Mouse (Mus musculus) limb, embryonic 14.5 days (tissue): Measurements from ENCODE around the gene Pex11a. TPM values are rescaled to one million over a fixed set of nuclear protein-coding genes. Genes with fewer than 3 reads are reported as not detected.

Experiments
- ATAC-seq: fragments of 200-750 bp; cut with Nextera tagmentation; 2 replicates; pipeline ENCODE4 v1.8.0; 2017; ENCODE audit warnings: low read depth, moderate number of reproducible peaks, moderate TSS enrichment; ENCODE audit not compliant: low FRiP score
- DNase-seq: peaks from one replicate; pipeline ENCODE4 v3.0.0-alpha.2; 2015; ENCODE audit warnings: low spot score
- H3K27ac ChIP-seq: fragments of 300-500 bp; sonication (generic); replicated peaks from 2 replicates; pipeline ENCODE4 v1.5.1; 2014; ENCODE audit warnings: low read depth, mild to moderate bottlenecking, low read length, moderate library complexity, mixed read lengths
- H3K27me3 ChIP-seq: fragments of 300-500 bp; sonication (generic); 2 replicates; pipeline ENCODE4 v1.6.1; 2014; ENCODE audit warnings: low read length, mixed read lengths; ENCODE audit not compliant: control insufficient read depth, insufficient read depth
- H3K36me3 ChIP-seq: fragments of 300-500 bp; sonication (generic); 2 replicates; pipeline ENCODE4 v1.6.1; 2014; ENCODE audit warnings: mild to moderate bottlenecking, low read length, moderate library complexity, mixed read lengths; ENCODE audit not compliant: control insufficient read depth, insufficient read depth
- H3K4me1 ChIP-seq: fragments of 300-500 bp; sonication (generic); 2 replicates; pipeline ENCODE4 v1.6.1; 2014; ENCODE audit warnings: antibody characterized with exemption, low read length, mixed read lengths; ENCODE audit not compliant: control insufficient read depth, insufficient read depth
- H3K4me2 ChIP-seq: fragments of 300-500 bp; sonication (generic); replicated peaks from 2 replicates; pipeline ENCODE4 v1.6.1; 2014; ENCODE audit warnings: low read depth, mild to moderate bottlenecking, low read length, moderate library complexity; ENCODE audit not compliant: severe bottlenecking
- H3K4me3 ChIP-seq: fragments of 300-500 bp; sonication (generic); replicated peaks from 2 replicates; pipeline ENCODE4 v1.5.1; 2014; ENCODE audit warnings: low read length
- H3K9ac ChIP-seq: fragments of 300-500 bp; sonication (generic); 2 replicates; pipeline ENCODE4 v1.6.1; 2014; ENCODE audit warnings: mild to moderate bottlenecking, low read depth, low read length, moderate library complexity; ENCODE audit not compliant: severe bottlenecking
- H3K9me3 ChIP-seq: fragments of 300-500 bp; sonication (generic); 2 replicates; pipeline ENCODE4 v1.6.1; 2016; ENCODE audit warnings: low read length; ENCODE audit not compliant: control insufficient read depth
- POLR2A ChIP-seq: fragments of 200-500 bp; IDR thresholded peaks from 2 replicates; pipeline ENCODE4 v1.8.0; 2012; ENCODE audit warnings: inconsistent platforms, mild to moderate bottlenecking, moderate library complexity, borderline replicate concordance; ENCODE audit not compliant: insufficient read depth, insufficient read length; ENCODE audit errors: extremely low read depth
- WGBS: fragments of 180-500 bp; shearing (Covaris S2); extraction: QIAGEN DNeasy Blood & Tissue Kit; methylation state at CpG from one replicate; pipeline ENCODE4 v1.1.7; 2014; 5-methylcytosine and 5-hydroxymethylcytosine counted together
- polyA plus RNA-seq, 2 experiments: library from polyadenylated mRNA; depleted of rRNA in 1 of 2; stranded (reverse) in 1 of 2; unstranded in 1 of 2; fragments of >200 nt; fragmentation: Nextera tagmentation in 1 of 2; extraction: Ambion mirVana in 1 of 2; gene quantifications; 2 replicates each; pipeline versions ENCODE4 v1.2.1 to v1.2.3; 2012 to 2014

Pex11a gene
- polyA plus RNA-seq, 2 experiments: 9.0 to 10.1 TPM

DNA sequence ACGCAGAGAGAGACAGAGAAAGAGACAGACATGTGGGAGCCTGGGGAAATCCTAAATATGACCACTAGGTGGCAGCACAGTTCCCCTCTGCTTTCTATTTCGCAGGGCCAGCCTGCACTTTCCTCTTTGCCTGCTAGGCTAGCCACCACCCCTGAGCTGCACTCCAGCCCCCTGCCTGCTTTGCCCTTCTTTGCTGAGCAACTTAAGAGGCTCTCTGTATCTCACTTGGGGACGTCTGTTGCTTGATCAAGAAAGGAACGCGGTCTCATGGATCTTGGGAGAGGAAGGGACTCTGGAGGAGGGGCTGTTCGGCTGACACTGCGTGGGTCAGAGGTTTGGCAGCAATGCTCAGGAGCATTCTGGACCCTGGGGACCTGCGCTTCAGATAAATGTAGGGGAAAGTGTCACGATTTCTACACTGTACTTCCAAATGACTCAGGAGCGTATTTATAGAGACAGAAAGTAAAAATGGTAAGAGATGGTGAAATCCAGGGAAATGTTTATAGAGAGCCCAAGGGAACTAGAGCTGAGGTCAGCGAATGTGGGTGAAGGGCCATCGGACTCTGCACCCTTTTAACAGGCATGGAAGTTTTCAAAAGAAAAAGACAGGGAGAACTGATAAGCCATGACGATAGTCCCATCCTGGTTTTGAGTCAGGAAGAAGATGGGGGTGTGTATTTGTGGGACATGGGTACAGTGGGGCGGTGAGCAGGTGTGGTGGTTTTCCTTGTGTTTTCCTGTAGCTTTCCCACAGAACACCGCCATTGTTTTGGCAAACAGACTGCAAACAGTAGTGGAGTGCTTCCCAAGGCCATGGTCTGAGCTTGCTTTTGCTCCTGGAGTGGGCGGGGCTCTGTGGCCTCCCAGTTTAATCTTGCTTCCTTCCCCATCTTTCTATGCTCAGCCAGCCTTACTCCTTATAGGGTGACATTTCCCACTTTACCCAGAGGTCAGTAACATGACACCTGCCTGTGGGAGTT is 38.0 kb upstream of the Pex11a start:
- Histone ChIP-seq H3K36me3 (no peaks in the 10 kb centered on the region), H3K4me1 (no peaks in the 10 kb centered on the region), H3K9me3 (no peaks in the 10 kb centered on the region), H3K4me2 (peak overlapping the region; percentile 37; the same call in 1 of the 2 replicates), H3K27me3 (no peaks in the 10 kb centered on the region), H3K9ac (0 out of 2 replicates have a peak overlapping the region, but pooled peaks have one; percentile 29), H3K27ac (no peak overlapping the region), H3K4me3 (0 out of 2 replicates have a peak overlapping the region, but pooled peaks have one; percentile 9)
- DNase-seq (peak; percentile 79), ATAC-seq (peak; percentile 67; the same call in 1 of the 2 replicates)
- no peak for TF ChIP-seq POLR2A
- WGBS: 30% methylated on average over 16 of the region's 16 CpGs

DNA sequence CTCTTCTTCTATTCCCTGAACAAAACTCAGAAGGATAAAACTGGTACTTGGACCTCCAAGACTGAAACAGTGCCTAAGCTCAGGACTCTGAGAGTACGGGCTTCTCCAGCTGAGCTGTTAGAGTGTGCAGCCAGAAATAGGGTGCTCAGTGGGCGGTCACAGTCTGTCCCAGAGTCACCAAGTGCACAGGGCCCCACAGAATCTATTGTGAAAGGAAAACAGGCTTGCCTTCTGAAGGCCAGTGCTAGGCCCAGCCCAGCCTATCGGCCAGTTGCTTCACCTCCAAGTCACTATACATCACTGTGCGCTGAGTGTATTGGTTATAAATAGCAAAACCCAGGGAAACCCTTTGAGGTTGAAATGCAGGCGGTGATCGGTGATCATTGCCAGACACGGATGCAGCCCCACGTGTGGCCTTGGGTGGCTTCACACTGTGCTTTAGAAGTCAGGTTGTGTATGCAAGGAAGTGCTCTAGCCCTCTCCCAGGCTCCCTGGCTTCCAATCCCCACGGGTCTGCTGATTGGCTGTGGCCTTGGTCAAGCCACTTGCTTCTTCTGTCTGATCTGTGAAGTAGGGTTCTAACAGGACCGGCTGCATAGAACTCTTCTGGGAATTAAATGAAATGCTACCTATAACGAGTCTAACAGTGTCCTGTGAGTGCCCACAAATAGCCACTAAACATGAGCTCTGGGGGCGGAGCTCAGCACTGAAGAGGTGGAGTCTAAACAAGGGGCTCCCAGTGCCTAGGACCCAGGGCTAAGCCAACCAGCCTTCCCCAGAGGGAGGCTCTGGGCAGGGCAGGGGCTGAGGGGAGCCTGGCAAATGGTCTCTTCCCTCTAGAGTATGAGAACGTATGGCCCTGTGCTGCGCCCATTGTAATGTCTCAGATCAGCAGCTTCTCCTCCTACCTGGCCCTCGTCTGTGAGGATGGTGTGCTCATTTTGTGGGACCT is 28.9 kb upstream of the Pex11a start:
- TF ChIP-seq POLR2A: no peak
- Histone ChIP-seq H3K27ac (no peak overlapping the region), H3K27me3 (no peaks in the 10 kb centered on the region), H3K4me2 (no peak overlapping the region), H3K4me1 (no peaks in the 10 kb centered on the region), H3K9me3 (no peaks in the 10 kb centered on the region), H3K4me3 (no peak overlapping the region), H3K9ac (no peak overlapping the region), H3K36me3 (no peaks in the 10 kb centered on the region)
- no peak for DNase-seq
- no peak for ATAC-seq
- WGBS: 35% methylated on average over 15 of the region's 15 CpGs

DNA sequence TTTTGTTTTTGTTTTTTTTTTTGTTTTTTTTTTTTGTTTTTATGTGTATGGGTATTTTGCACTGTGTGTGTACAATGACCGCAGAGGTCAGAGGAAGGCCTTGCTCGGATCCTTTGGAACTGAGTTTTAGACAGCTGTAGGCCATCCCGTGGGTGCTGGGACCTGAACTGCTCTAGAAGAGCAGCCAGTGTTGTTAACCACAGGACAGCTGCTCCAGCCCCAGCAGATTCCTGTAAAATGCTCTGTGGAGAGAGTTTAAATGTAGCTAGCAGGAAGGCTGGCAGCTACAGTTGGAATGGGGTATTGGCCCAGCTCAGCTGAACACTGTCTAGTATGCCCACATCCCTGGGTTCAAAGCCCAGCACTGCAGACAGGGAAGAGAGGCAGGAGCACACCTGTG is 26.7 kb upstream of the Pex11a start:
- no peak overlapping the region for H3K4me3 ChIP-seq
- no peak overlapping the region for H3K4me2 ChIP-seq
- no peaks in the 10 kb centered on the region for H3K4me1 ChIP-seq
- no peaks in the 10 kb centered on the region for H3K27me3 ChIP-seq
- no peak for DNase-seq
- no peak for TF ChIP-seq POLR2A
- no peaks in the 10 kb centered on the region for H3K36me3 ChIP-seq
- 78% methylated on average over 3 of the region's 3 CpGs for WGBS
- H3K9me3 ChIP-seq: no peaks in the 10 kb centered on the region
- H3K9ac ChIP-seq: no peak overlapping the region
- no peak overlapping the region for H3K27ac ChIP-seq
- no peak for ATAC-seq

DNA sequence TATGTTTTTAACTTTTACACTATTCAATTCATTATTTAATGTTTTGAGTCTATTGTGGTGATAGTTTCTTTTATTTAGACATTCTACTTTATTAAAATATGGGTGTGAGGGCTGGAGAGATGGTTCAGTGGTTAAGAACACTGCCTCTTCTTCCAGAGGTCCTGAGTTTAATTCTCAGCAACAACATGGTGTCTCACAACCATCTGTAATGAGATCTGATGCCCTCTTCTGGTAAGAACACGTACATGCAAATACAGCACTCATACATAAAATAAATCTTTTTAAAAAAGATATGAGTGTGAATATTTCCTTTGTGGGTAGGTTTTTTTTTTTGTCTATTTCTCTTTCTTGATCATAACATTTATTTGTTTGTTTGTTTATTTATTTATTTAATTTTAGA is 23.1 kb upstream of the Pex11a start:
- 42% methylated on average over 1 of the region's 1 CpGs for WGBS
- no peak for ATAC-seq
- no peaks in the 10 kb centered on the region for H3K4me1 ChIP-seq

DNA sequence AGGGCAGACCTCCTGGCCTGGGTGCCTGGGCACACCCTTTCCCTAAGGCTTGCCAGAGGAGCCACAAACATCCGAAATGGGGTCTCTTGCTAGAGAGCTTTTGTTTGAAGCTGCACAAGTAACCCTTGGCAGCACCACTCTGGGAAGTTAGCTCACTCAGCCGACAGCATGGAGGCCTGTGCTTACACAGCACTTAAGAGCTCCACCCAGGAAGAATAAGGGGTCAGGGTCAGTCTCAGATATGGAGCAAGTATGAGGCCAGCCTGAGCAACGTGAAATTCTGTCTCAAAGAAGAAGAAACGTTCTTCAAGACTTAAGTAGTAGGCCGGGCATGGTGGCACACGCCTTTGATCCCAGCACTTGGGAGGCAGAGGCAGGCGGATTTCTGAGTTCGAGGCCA is 19.2 kb upstream of the Pex11a start:
- no peak for TF ChIP-seq POLR2A
- no peak overlapping the region for H3K9ac ChIP-seq
- no peak for ATAC-seq
- H3K9me3 ChIP-seq: no peaks in the 10 kb centered on the region
- no peak overlapping the region for H3K27ac ChIP-seq
- H3K36me3 ChIP-seq: no peaks in the 10 kb centered on the region
- H3K4me1 ChIP-seq: no peaks in the 10 kb centered on the region
- H3K27me3 ChIP-seq: no peaks in the 10 kb centered on the region
- no peak for DNase-seq
- WGBS: 77% methylated on average over 8 of the region's 8 CpGs
- no peak overlapping the region for H3K4me2 ChIP-seq
- no peak overlapping the region for H3K4me3 ChIP-seq

More for the DNA sequence above, 23.1 kb upstream of the Pex11a start:
- no peak for TF ChIP-seq POLR2A
- Histone ChIP-seq H3K9ac (no peak overlapping the region), H3K4me2 (no peak overlapping the region), H3K27me3 (no peaks in the 10 kb centered on the region), H3K9me3 (no peaks in the 10 kb centered on the region), H3K27ac (no peak overlapping the region), H3K4me3 (no peak overlapping the region), H3K36me3 (no peaks in the 10 kb centered on the region)
- no peak for DNase-seq
